Mouse (Mus musculus): ENCODE results near the gene Rara.

The Rara gene

GRCm38 (mm10) chr11:98965416-98966077 lies 37.9 kb downstream of the Rara start:
- no peak for DNase-seq (ENCODE audit: low read depth in 1 of 2, low spot score in 2 of 2)

GRCm38 (mm10) chr11:98966499-98967141 lies 39.0 kb downstream of the Rara start:
- no peak for DNase-seq (ENCODE audit: low read depth in 1 of 2, low spot score in 2 of 2)

- no peak for DNase-seq (ENCODE audit: low read depth in 1 of 2, low spot score in 2 of 2)
These were observed 40.5 kb downstream of the Rara start for GRCm38 (mm10) chr11:98968079-98968478.

GRCm38 (mm10) chr11:98968716-98969495 lies 41.3 kb downstream of the Rara start:
- DNase-seq (ENCODE audit: low read depth in 1 of 2, low spot score in 2 of 2), result no peak

- no peak for DNase-seq (ENCODE audit: low read depth in 1 of 2, low spot score in 2 of 2)
These were observed 41.9 kb downstream of the Rara start for GRCm38 (mm10) chr11:98969496-98969927.

GRCm38 (mm10) chr11:98970191-98970925 lies 42.7 kb downstream of the Rara start:
- DNase-seq (ENCODE audit: low read depth in 1 of 2, low spot score in 2 of 2), result no peak

- no peak for DNase-seq (ENCODE audit: low read depth in 1 of 2, low spot score in 2 of 2)
These were observed 43.9 kb downstream of the Rara start for GRCm38 (mm10) chr11:98971316-98972031.

GRCm38 (mm10) chr11:98972215-98972614 lies 44.6 kb downstream of the Rara start:
- peak in 1 of 2 experiments; percentile 72 for DNase-seq (ENCODE audit: low read depth in 1 of 2, low spot score in 2 of 2)

GRCm38 (mm10) chr11:98972801-98973360 lies 45.3 kb downstream of the Rara start:
- DNase-seq (ENCODE audit: low read depth in 1 of 2, low spot score in 2 of 2), result no peak

GRCm38 (mm10) chr11:98973584-98973983 lies 46.0 kb downstream of the Rara start:
- DNase-seq (ENCODE audit: low read depth in 1 of 2, low spot score in 2 of 2), result no peak

GRCm38 (mm10) chr11:98974213-98974612 lies 46.6 kb downstream of the Rara start:
- DNase-seq (ENCODE audit: low read depth in 1 of 2, low spot score in 2 of 2), result no peak

GRCm38 (mm10) chr11:98974871-98975719 lies 47.5 kb downstream of the Rara start:
- DNase-seq (ENCODE audit: low read depth in 1 of 2, low spot score in 2 of 2), result no peak

GRCm38 (mm10) chr11:98978526-98979148 lies 51.0 kb downstream of the Rara start:
- DNase-seq (ENCODE audit: low read depth in 1 of 2, low spot score in 2 of 2), result no peak

- no peak for DNase-seq (ENCODE audit: low read depth in 1 of 2, low spot score in 2 of 2)
These were observed 51.7 kb downstream of the Rara start for GRCm38 (mm10) chr11:98979356-98979755.

- DNase-seq (ENCODE audit: low read depth in 1 of 2, low spot score in 2 of 2), result no peak
These were observed 53.8 kb downstream of the Rara start for GRCm38 (mm10) chr11:98981289-98981996.

- no peak for DNase-seq (ENCODE audit: low read depth in 1 of 2, low spot score in 2 of 2)
These were observed 54.6 kb downstream of the Rara start for GRCm38 (mm10) chr11:98981997-98982772.

GRCm38 (mm10) chr11:98982773-98983133 lies 55.1 kb downstream of the Rara start, which contains the start of gene Gjd3:
Gjd3 (minus strand) TSS chr11:98983016.
- DNase-seq (ENCODE audit: low read depth in 1 of 2, low spot score in 2 of 2), result no peak

- no peak for DNase-seq (ENCODE audit: low read depth in 1 of 2, low spot score in 2 of 2)
These were observed 55.9 kb downstream of the Rara start for GRCm38 (mm10) chr11:98983551-98983950.

Data from monocyte, adult 2 months (primary cell).